Mouse (Mus musculus) lung, embryonic 14.5 days (tissue): Measurements from ENCODE around the gene Umad1. TPM values are rescaled to one million over a fixed set of nuclear protein-coding genes. Genes with fewer than 3 reads are reported as not detected.

Source experiments
- ATAC-seq: fragments of 200-750 bp; cut with Nextera tagmentation; 2 replicates; pipeline ENCODE4 v1.8.0; 2017; ENCODE audit warnings: mild to moderate bottlenecking, moderate TSS enrichment, moderate library complexity; ENCODE audit not compliant: insufficient read depth
- DNase-seq: peaks from one replicate; pipeline ENCODE4 v3.0.0-alpha.2; 2015
- H3K27ac ChIP-seq: fragments of 300-500 bp; sonication (generic); 2 replicates; pipeline ENCODE4 v1.5.1; 2014; ENCODE audit warnings: low read depth, mild to moderate bottlenecking, moderate library complexity
- H3K27me3 ChIP-seq: fragments of 300-500 bp; sonication (generic); 2 replicates; pipeline ENCODE4 v1.6.1; 2014; ENCODE audit warnings: low read length, control low read depth; ENCODE audit not compliant: insufficient read depth
- H3K36me3 ChIP-seq: fragments of 300-500 bp; sonication (generic); 2 replicates; pipeline ENCODE4 v1.6.1; 2014; ENCODE audit warnings: control low read depth; ENCODE audit not compliant: insufficient read depth
- H3K4me1 ChIP-seq: fragments of 300-500 bp; sonication (generic); 2 replicates; pipeline ENCODE4 v1.6.1; 2014; ENCODE audit warnings: antibody characterized with exemption, control low read depth; ENCODE audit not compliant: insufficient read depth
- H3K4me2 ChIP-seq: fragments of 300-500 bp; sonication (generic); 2 replicates; pipeline ENCODE4 v1.6.1; 2014; ENCODE audit warnings: mild to moderate bottlenecking
- H3K4me3 ChIP-seq: fragments of 300-500 bp; sonication (generic); 2 replicates; pipeline ENCODE4 v1.5.1; 2014; ENCODE audit warnings: low read depth, low read length
- H3K9ac ChIP-seq: fragments of 300-500 bp; sonication (generic); 2 replicates; pipeline ENCODE4 v1.6.1; 2014
- H3K9me3 ChIP-seq: fragments of 300-500 bp; sonication (generic); 2 replicates; pipeline ENCODE4 v1.6.1; 2016; ENCODE audit warnings: low read depth, low read length, control low read depth
- CTCF ChIP-seq: IDR thresholded peaks from 2 replicates; pipeline ENCODE4 v1.5.1; 2016; ENCODE audit warnings: antibody characterized with exemption, low read depth
- WGBS: fragments of 180-500 bp; shearing (Covaris S2); extraction: QIAGEN DNeasy Blood & Tissue Kit; methylation state at CpG from one replicate; pipeline ENCODE4 v1.1.7; 2014; 5-methylcytosine and 5-hydroxymethylcytosine counted together
- polyA plus RNA-seq: library from polyadenylated mRNA; unstranded; fragments of >200 nt; fragmentation: Nextera tagmentation; extraction: Ambion mirVana; gene quantifications from 2 replicates; pipeline ENCODE4 v1.2.1, GENCODE M21; 2014

Umad1 gene
- polyA plus RNA-seq, 1 experiment from 2014 or later = 21.1 TPM

- Histone ChIP-seq H3K4me1 (no peaks in the 10 kb centered on the region), H3K9me3 (no peaks in the 10 kb centered on the region), H3K27ac (no peak overlapping the region), H3K4me2 (no peak overlapping the region), H3K27me3 (no peaks in the 10 kb centered on the region), H3K9ac (no peak overlapping the region), H3K4me3 (no peak overlapping the region), H3K36me3 (no peaks in the 10 kb centered on the region)
- 81% methylated on average over 4 of the region's 4 CpGs for WGBS
- TF ChIP-seq CTCF = no peak
- no peak for ATAC-seq
- no peak for DNase-seq
Observed at GRCm38 (mm10) chr6:8354846-8355245, 95.8 kb downstream of the Umad1 start.

- no peak overlapping the region for H3K9ac ChIP-seq
- no peak overlapping the region for H3K27ac ChIP-seq
- ATAC-seq (no peak), DNase-seq (no peak)
- no peaks in the 10 kb centered on the region for H3K36me3 ChIP-seq
- no peak overlapping the region for H3K4me2 ChIP-seq
- H3K4me3 ChIP-seq = no peak overlapping the region
- 37% methylated on average over 2 of the region's 2 CpGs for WGBS
- H3K27me3 ChIP-seq = no peaks in the 10 kb centered on the region
- H3K9me3 ChIP-seq = no peaks in the 10 kb centered on the region
- no peak for TF ChIP-seq CTCF
- no peaks in the 10 kb centered on the region for H3K4me1 ChIP-seq
Observed at GRCm38 (mm10) chr6:8358232-8358631, 99.1 kb downstream of the Umad1 start.

- Histone ChIP-seq H3K27ac (no peak overlapping the region), H3K4me2 (no peak overlapping the region), H3K9me3 (no peaks in the 10 kb centered on the region), H3K36me3 (no peaks in the 10 kb centered on the region), H3K4me1 (no peaks in the 10 kb centered on the region), H3K4me3 (no peak overlapping the region), H3K27me3 (no peaks in the 10 kb centered on the region), H3K9ac (no peak overlapping the region)
- no peak for DNase-seq
- no peak for TF ChIP-seq CTCF
- WGBS = 64% methylated on average over 2 of the region's 2 CpGs
- no peak for ATAC-seq
Observed at GRCm38 (mm10) chr6:8358782-8359181, 99.7 kb downstream of the Umad1 start.

GRCm38 (mm10) chr6:8360805-8361204, 101.7 kb downstream of the Umad1 start:
- Histone ChIP-seq H3K36me3 (no peaks in the 10 kb centered on the region), H3K4me3 (no peak overlapping the region), H3K9ac (no peak overlapping the region), H3K27me3 (no peaks in the 10 kb centered on the region), H3K4me1 (no peaks in the 10 kb centered on the region), H3K9me3 (no peaks in the 10 kb centered on the region), H3K4me2 (no peak overlapping the region), H3K27ac (no peak overlapping the region)
- TF ChIP-seq CTCF = no peak
- 79% methylated on average over 7 of the region's 7 CpGs for WGBS
- no peak for DNase-seq
- ATAC-seq = no peak

- 62% methylated on average over 12 of the region's 12 CpGs for WGBS
- ATAC-seq = no peak
Observed at GRCm38 (mm10) chr6:8364033-8364756, 105.1 kb downstream of the Umad1 start.

GRCm38 (mm10) chr6:8364757-8365150, 105.7 kb downstream of the Umad1 start:
- TF ChIP-seq CTCF = no peak
- DNase-seq (no peak), ATAC-seq (no peak)
- H3K27ac ChIP-seq = no peak overlapping the region
- no peak overlapping the region for H3K4me2 ChIP-seq
- H3K27me3 ChIP-seq = no peaks in the 10 kb centered on the region
- H3K9me3 ChIP-seq = no peaks in the 10 kb centered on the region
- H3K4me3 ChIP-seq = no peak overlapping the region
- no peaks in the 10 kb centered on the region for H3K4me1 ChIP-seq
- 84% methylated on average over 11 of the region's 11 CpGs for WGBS
- H3K36me3 ChIP-seq = no peaks in the 10 kb centered on the region
- no peak overlapping the region for H3K9ac ChIP-seq

More at GRCm38 (mm10) chr6:8364033-8364756, 105.1 kb downstream of the Umad1 start:
- TF ChIP-seq CTCF = no peak
- Histone ChIP-seq H3K27me3 (no peaks in the 10 kb centered on the region), H3K9ac (no peak overlapping the region), H3K4me3 (no peak overlapping the region), H3K4me2 (no peak overlapping the region), H3K4me1 (no peaks in the 10 kb centered on the region), H3K27ac (no peak overlapping the region), H3K9me3 (no peaks in the 10 kb centered on the region), H3K36me3 (no peaks in the 10 kb centered on the region)
- no peak for DNase-seq

- ATAC-seq = no peak
- no peak for DNase-seq
- WGBS = 86% methylated on average over 4 of the region's 4 CpGs
- no peak overlapping the region for H3K27ac ChIP-seq
- H3K4me3 ChIP-seq = no peak overlapping the region
- no peak for TF ChIP-seq CTCF
- no peaks in the 10 kb centered on the region for H3K27me3 ChIP-seq
- no peaks in the 10 kb centered on the region for H3K4me1 ChIP-seq
- H3K4me2 ChIP-seq = no peak overlapping the region
- no peaks in the 10 kb centered on the region for H3K9me3 ChIP-seq
- no peak overlapping the region for H3K9ac ChIP-seq
- no peaks in the 10 kb centered on the region for H3K36me3 ChIP-seq
Observed at GRCm38 (mm10) chr6:8367675-8368074, 108.6 kb downstream of the Umad1 start.
